Mouse (Mus musculus) adrenal gland, adult 18-20 months (tissue): ENCODE measurements around the gene Lao1. TPM values are rescaled to one million over a fixed set of nuclear protein-coding genes. Genes with fewer than 3 reads are reported as not detected.
"Not testable (repeated sequence)": the region's sequence is repeated elsewhere in the genome, so short reads cannot be mapped to it uniquely, and the experiment has no call there.

Source experiments
- DNase-seq, 2 experiments: peaks; one replicate each; pipeline ENCODE4 v3.0.0; 2021 to 2022; ENCODE audit warnings: low spot score in 2 of 2
- long read RNA-seq, 2 experiments: library from polyadenylated mRNA; stranded (forward); transcript quantifications; one replicate each; pipeline ENCODE4 v2.0.0; 2021
- total RNA-seq, 2 experiments: library from RNA; stranded (reverse); gene quantifications; 1 replicate in 1 of 2; 2 replicates in 1 of 2; pipeline ENCODE4 v1.2.3; 2021

The Lao1 gene
- total RNA-seq = not detected
- long read RNA-seq, experiment 1 = 0 reads
- long read RNA-seq, experiment 2 = 0 reads

DNA sequence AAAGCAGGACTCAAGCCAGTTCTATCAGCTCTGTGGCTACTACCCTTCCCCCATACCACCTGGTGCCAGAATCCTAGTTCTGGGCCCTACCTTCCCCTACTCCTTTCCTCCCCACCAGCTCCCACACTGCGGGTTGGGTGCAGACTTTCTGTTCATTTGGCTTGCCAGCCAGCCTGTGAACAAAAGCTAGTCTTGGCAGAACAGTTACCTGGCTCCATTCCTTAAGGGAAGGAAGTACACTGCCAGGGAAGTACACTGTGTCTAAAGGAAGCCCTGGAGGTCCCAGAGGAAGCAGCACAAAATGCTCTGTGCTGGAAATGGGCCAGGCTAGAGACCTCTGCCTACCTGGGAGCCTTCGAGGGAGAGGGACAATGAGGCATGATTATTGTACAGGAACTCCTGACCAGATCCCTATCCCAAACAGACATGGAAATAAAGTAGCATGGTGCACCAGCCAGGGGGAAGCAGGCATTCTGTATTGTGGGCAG lies at the start of gene Lao1:
Gene Lao1 (plus strand): TSS at position 438 of the 488 bp plus-strand sequence.
- no peak for DNase-seq

GRCm38 (mm10) chr4:118917365-118917764 lies 44.0 kb upstream of the Lao1 start, which contains the start of gene Olfr1329:
Olfr1329 (minus strand) TSS chr4:118917465.
- DNase-seq = not testable (repeated sequence)

- not testable (repeated sequence) for DNase-seq
Measured at GRCm38 (mm10) chr4:118931326-118931725, 30.1 kb upstream of the Lao1 start.

DNA sequence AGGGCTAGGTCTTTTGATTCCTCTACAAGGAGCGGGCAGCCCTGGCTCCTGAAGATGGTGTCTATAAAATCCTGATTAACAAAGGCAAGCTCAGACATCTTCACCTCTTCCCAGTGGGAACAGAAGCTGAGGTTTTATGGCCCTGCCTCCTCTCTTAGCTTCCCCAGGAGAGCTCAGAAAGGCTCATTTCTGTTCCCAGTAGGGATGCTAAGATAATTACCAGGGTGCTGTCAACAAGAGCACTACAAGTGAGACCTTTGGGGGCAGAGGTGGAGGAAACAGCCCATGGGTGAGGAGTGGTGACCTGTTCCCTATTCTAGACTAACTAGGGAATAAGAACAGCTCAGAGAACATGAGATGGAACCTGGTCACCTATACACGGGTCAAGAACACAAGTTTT lies 22.9 kb upstream of the Lao1 start, which contains the start of gene Olfr1328:
Gene Olfr1328 (minus strand): TSS at position 101 of the 400 bp plus-strand sequence.
- DNase-seq = no peak

GRCm38 (mm10) chr4:118958812-118959211 lies 2.6 kb upstream of the Lao1 start:
- DNase-seq = no peak

DNA sequence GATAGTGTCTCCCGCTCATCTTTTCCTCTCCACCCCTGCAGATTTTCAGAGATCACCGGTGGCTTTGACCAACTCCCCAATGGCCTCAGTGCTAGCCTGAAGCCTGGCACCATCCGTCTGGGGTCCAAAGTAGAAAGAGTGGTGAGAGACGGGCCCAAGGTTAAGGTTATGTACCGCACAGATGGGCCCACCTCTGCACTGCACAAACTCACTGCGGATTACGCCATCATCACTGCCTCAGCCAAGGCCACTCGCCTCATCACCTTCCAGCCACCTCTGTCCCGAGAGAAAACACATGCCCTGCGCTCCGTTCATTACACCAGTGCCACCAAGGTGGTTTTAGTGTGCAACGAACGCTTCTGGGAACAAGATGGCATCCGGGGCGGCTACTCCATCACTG lies 6.3 kb downstream of the Lao1 start:
- DNase-seq = no peak

DNA sequence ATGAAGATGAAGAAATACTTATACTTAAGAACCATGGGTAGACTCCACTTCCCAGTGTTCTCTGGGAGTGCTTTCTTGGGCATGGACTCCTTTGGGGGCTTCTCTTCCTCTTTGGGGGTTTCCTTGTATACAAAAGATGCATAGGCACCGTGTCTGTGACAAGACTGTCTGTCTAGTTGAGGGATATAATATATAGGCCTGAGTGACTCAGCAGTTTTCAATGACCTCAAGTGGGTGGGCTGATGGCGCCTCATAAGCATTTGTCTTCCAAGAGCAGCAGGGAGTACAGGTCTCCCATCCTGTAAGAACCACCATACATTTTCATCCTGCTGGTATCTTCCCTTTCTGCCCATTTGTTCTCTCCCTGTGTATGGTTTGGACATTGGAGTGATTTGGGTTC lies 11.9 kb downstream of the Lao1 start:
- DNase-seq = no peak

DNA sequence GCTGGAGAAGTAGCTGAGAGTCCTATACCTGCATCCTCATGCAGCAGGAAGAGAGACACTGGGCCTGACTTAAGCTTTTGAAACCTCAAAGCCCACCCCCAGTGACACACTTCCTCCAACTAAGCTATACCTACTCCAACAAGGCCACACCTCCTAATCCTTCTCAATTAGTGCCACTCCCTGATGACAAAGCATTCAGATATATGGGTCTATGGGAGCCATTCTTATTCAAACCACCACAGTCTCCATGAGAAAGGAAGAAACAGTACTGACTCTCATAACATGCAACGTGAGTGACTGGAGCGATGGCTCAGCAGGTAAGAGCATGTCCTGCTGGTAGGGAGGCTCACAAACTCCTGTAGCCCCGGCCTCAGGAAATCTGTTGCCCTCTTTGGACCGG lies 23.9 kb downstream of the Lao1 start:
- DNase-seq = no peak

DNA sequence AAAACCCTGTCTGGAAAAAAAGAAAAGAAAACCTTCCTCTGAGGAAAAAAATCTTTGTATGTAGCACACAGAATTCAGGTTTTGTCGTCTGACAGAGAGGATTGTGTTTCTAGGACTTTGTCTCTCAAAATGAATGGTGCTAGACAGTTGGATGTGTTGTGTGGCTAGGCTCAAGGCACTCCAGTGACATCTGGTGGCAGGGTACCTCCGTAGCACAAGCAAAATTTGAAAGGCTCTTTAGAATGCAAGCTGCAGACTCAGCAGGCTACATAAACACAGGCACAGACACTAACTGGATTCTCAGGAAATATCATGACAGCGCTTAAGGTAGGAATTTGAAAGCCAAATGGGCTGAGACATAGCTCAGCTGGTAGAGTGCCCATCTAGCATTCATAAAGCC lies 27.2 kb downstream of the Lao1 start:
- no peak for DNase-seq

DNA sequence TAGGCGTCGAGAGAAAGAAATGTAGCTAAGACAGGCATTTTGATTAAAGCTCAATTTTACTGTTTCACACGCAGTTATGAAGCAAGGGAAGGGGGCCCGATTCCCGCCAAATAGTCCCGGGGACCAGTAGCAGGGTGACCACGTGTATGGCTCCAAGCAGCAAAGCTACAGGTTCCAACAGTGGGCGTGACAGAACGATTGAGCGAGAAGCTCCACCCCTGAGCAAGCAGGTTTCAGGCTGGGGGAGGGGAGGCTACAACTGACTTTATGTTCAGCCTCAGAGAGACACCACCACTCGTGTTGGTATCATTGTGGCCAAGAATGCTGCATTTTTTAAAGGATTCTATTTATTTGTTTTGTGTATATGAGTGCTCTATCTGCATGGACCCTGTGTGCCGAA lies 28.0 kb downstream of the Lao1 start:
- no peak for DNase-seq

DNA sequence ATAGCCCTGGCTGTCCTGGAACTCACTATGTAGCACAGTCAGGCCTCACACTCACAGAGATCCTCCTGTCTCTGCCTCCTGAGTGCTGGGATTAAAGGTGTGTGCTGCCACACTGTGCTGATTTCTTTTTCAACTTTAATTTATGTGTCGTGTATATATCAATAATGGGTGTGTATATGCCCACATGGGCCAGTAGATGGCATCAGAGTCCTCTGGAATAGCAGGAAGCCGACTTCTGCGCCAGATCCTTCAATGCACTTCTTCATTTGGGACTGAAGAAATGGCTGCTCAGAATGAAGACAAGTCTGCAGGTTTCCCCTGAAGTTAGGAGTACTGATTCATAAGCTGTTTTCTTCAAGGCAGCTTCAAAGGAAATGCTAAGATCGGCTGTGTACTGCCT lies 30.4 kb downstream of the Lao1 start:
- no peak for DNase-seq

DNA sequence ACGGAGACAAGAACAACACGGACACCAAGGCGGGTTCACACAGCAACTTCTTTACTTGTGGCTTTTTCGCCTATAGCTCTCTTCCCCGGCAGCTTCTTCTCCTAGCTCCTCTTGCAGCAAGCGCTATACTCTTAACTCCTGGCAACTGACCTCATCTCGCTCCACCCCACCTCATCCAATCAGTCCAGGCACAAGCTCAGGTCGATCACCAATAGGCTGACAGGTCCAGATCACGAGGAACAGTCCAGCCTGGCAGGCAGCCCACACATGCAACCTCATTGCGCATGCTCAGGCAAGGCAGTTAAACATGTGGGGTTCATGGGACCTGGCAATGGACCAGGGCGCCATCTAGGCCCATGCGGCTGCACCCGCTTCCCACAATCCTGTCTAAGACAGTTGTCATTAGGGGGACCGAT lies 35.8 kb downstream of the Lao1 start:
- DNase-seq = no peak

DNA sequence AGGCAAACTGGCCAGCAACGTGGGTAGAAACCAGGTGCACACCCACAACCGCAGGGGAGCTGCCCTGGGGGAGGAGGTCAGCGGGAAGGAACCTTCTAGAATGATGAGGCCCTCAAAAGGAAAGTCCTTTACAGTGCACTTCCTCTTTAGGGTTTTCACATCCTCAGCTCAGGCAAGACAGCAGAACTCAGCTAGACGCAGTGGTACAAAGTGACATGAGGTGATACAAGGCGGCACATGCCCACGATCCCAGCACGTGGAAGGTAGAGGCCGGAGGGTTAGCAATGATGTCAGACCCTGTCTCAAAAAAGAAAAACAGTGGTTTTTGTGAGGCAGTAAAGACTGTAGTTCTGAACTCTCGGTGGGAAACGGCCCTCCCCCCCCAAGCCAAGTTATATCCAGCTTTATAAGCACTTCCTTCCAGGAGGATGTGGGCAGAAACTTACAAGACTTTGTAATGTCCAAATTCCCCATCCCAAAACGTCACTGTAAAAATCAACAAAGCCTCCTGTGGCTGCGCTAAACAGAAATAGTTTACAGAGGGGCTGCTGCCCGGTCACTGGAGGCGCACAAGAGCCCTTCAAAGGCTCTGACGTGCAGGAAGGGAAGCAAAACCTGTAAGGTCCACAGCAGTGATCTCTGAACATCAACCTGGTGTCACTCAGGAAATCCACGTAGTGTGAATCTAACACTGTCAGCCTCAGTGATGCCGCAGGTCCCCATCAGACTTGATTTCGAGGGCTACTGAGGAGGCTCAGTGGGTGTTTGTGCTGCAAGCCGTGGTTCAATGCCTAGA lies 38.5 kb downstream of the Lao1 start:
- no peak for DNase-seq

- no peak for DNase-seq
Measured at GRCm38 (mm10) chr4:119001696-119002095, 40.3 kb downstream of the Lao1 start.

DNA sequence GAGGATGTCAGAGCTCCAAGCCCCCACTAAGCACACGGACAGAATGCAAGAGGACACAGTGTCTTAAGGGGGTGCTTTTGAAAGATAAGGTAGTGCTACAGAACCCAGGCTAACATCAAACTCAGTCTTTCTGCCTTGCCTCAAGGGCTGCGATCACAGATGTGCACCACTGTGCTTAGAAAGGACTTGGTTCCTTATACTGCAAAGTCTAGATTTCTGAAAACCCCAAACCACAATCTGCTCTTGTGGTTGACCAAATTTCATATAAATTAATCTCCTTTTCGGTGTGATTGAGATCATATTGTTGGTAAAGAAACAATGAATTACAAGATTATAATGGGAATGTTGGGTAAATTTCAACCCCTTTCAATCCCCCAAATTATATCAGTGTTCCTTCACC lies 41.1 kb downstream of the Lao1 start:
- DNase-seq = no peak

DNA sequence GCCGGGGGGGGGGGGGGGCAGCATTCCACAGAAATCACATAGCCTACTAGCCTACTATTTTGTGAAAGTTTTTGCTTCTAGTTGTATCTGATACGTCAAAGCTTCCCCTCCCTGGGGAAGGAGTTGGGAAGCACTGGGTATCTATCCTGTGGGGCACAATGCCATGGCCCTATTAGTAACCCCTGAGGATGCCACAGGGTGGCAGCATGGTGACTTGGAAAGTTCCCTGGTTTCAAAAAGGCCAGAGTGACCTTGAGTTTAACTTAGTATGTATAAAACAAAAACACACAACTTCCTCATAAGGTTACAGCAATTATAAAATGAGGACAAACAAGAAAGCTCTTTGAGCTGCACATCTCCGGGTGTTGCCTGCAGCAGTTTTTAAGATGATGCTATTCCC lies 42.8 kb downstream of the Lao1 start:
- peak in 1 of 2 experiments; percentile 12 for DNase-seq

DNA sequence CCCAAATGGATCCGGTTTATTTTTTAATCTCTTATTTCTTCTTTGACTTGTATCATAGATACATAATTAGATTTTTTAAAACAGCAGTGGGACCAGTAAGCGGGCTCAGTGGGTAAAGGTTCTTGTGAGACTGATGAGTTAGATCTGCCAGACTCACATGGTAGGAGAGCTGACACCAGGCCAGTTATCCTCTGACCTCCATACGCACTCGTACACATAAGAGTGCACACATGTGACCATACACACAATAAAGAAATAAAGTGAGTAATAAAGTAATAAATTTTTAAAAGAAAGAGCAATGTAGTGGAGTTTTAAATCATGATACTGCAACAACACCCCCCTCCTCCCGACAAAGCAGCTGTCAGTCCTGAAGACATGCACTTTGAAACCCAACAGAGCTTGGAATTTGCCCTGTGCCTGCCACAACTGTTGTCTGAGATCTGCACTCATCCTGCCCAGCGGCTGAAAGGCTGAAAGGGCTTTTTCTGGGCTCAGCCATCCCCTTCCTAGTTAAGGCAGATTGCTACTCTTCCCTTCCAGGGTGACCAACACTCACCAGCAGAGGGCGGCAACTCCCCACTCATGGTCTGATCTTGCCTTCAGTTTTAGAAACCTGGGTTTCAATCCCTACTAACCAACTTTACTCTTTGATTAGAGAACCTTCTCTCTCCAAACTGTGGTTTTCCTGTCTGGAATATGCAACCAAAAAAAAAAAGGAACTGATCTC lies 43.4 kb downstream of the Lao1 start:
- peak; percentile 86 to 92 for DNase-seq

- DNase-seq = no peak
Measured at GRCm38 (mm10) chr4:119007602-119008001, 46.2 kb downstream of the Lao1 start.

- no peak for DNase-seq
Measured at GRCm38 (mm10) chr4:119008476-119008875, 47.1 kb downstream of the Lao1 start.

- DNase-seq = no peak
Measured at GRCm38 (mm10) chr4:119009814-119010213, 48.4 kb downstream of the Lao1 start.

GRCm38 (mm10) chr4:119011050-119011680 lies 49.8 kb downstream of the Lao1 start:
- DNase-seq = no peak

DNA sequence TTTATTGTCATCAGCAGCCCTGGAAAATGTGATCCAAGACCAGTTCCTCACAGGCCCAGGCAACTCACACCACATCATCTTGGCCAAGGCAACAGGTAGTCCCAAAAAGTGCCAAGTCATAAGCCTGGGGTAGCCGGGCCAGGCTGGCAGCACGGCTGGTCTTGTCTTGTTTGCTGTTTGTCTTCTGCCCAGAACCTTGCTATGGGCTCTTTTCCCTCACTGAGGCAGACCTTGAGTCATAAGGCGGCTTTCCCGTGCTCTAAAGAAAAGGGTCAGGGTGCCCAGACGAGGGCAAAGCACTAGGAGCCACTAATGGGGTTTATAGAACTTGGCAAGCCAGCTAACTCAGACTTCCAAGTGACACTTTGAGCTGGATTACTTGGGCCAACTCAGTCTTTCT lies 51.7 kb downstream of the Lao1 start:
- no peak for DNase-seq
